Mouse (Mus musculus) midbrain, embryonic 13.5 days (tissue): Measurements from ENCODE around the gene Mcub. TPM values are rescaled to one million over a fixed set of nuclear protein-coding genes. Genes with fewer than 3 reads are reported as not detected.

ENCODE experiments used
- ATAC-seq: fragments of 200-750 bp; cut with Nextera tagmentation; 2 replicates; pipeline ENCODE4 v1.8.0; 2017; ENCODE audit warnings: mild to moderate bottlenecking, moderate TSS enrichment, moderate library complexity
- H3K27ac ChIP-seq: fragments of 300-500 bp; sonication (generic); 2 replicates; pipeline ENCODE4 v1.5.1; 2015; ENCODE audit warnings: inconsistent platforms, mild to moderate bottlenecking, moderate library complexity
- H3K27me3 ChIP-seq: fragments of 300-500 bp; sonication (generic); 2 replicates; pipeline ENCODE4 v1.6.1; 2015; ENCODE audit warnings: mild to moderate bottlenecking, inconsistent platforms
- H3K36me3 ChIP-seq: fragments of 300-500 bp; sonication (generic); 2 replicates; pipeline ENCODE4 v1.6.1; 2015; ENCODE audit warnings: mild to moderate bottlenecking, inconsistent platforms
- H3K4me1 ChIP-seq: fragments of 300-500 bp; sonication (generic); replicated peaks from 2 replicates; pipeline ENCODE4 v1.6.1; 2015; ENCODE audit warnings: inconsistent platforms
- H3K4me2 ChIP-seq: fragments of 300-500 bp; sonication (generic); replicated peaks from 2 replicates; pipeline ENCODE4 v1.6.1; 2015; ENCODE audit warnings: moderate library complexity, mild to moderate bottlenecking, inconsistent platforms
- H3K4me3 ChIP-seq: fragments of 300-500 bp; sonication (generic); replicated peaks from 2 replicates; pipeline ENCODE4 v1.5.1; 2015; ENCODE audit warnings: mild to moderate bottlenecking, inconsistent platforms
- H3K9ac ChIP-seq: fragments of 300-500 bp; sonication (generic); replicated peaks from 2 replicates; pipeline ENCODE4 v1.6.1; 2015; ENCODE audit warnings: mild to moderate bottlenecking, inconsistent platforms
- H3K9me3 ChIP-seq: fragments of 300-500 bp; sonication (generic); 2 replicates; pipeline ENCODE4 v1.6.1; 2016; ENCODE audit warnings: mild to moderate bottlenecking, inconsistent platforms
- WGBS: fragments of 180-500 bp; shearing (Covaris S2); methylation state at CpG from one replicate; pipeline ENCODE4 v1.1.7; 2015; 5-methylcytosine and 5-hydroxymethylcytosine counted together
- polyA plus RNA-seq: library from polyadenylated mRNA; unstranded; fragments of >200 nt; fragmentation: Nextera tagmentation; extraction: Ambion mirVana; gene quantifications from 2 replicates; pipeline ENCODE4 v1.2.1, GENCODE M21; 2015

Gene Mcub
- polyA plus RNA-seq, 1 experiment from 2014 or later = 3.9 TPM

GRCm38 (mm10) chr3:129885577-129885976, 84.4 kb downstream of the Mcub start:
- H3K9ac ChIP-seq = no peak overlapping the region
- 93% methylated on average over 9 of the region's 9 CpGs for WGBS
- H3K4me3 ChIP-seq = no peak overlapping the region
- H3K27ac ChIP-seq = no peak overlapping the region
- H3K36me3 ChIP-seq = peaks cover 4% of the 10 kb centered on the region; the same call in 1 of the 2 replicates
- H3K4me1 ChIP-seq = no peaks in the 10 kb centered on the region
- no peak for ATAC-seq
- no peak overlapping the region for H3K4me2 ChIP-seq
- no peaks in the 10 kb centered on the region for H3K27me3 ChIP-seq
- no peaks in the 10 kb centered on the region for H3K9me3 ChIP-seq

GRCm38 (mm10) chr3:129880925-129881593, 88.9 kb downstream of the Mcub start:
- H3K9ac ChIP-seq = no peak overlapping the region
- H3K4me1 ChIP-seq = peaks cover 10% of the 10 kb centered on the region
- no peaks in the 10 kb centered on the region for H3K9me3 ChIP-seq
- H3K27me3 ChIP-seq = 0 out of 2 replicates have a peak, but pooled peaks cover 2% of the 10 kb centered on the region
- no peak overlapping the region for H3K27ac ChIP-seq
- no peak overlapping the region for H3K4me2 ChIP-seq
- WGBS = 93% methylated on average over 8 of the region's 8 CpGs
- no peaks in the 10 kb centered on the region for H3K36me3 ChIP-seq
- no peak for ATAC-seq
- H3K4me3 ChIP-seq = no peak overlapping the region

- no peak for ATAC-seq
- peak overlapping the region; percentile 65 for H3K4me3 ChIP-seq
These were observed 90.1 kb downstream of the Mcub start for GRCm38 (mm10) chr3:129879913-129880312.

GRCm38 (mm10) chr3:129879131-129879757, 90.8 kb downstream of the Mcub start:
- Histone ChIP-seq H3K9ac (peak overlapping the region; percentile 77), H3K27ac (peak overlapping the region; percentile 88), H3K4me1 (peaks cover 10% of the 10 kb centered on the region), H3K4me2 (peak overlapping the region; percentile 85), H3K4me3 (peak overlapping the region; percentile 65), H3K9me3 (no peaks in the 10 kb centered on the region), H3K27me3 (0 out of 2 replicates have a peak, but pooled peaks cover 2% of the 10 kb centered on the region), H3K36me3 (no peaks in the 10 kb centered on the region)
- WGBS = under 1% methylated on average over 25 of the region's 25 CpGs
- ATAC-seq = peak; percentile 75

More at GRCm38 (mm10) chr3:129879913-129880312, 90.1 kb downstream of the Mcub start:
- Histone ChIP-seq H3K27ac (no peak overlapping the region), H3K4me2 (peak overlapping the region; percentile 85), H3K4me1 (peaks cover 10% of the 10 kb centered on the region), H3K9me3 (no peaks in the 10 kb centered on the region), H3K36me3 (no peaks in the 10 kb centered on the region), H3K9ac (no peak overlapping the region), H3K27me3 (0 out of 2 replicates have a peak, but pooled peaks cover 2% of the 10 kb centered on the region)
- 74% methylated on average over 2 of the region's 2 CpGs for WGBS

DNA sequence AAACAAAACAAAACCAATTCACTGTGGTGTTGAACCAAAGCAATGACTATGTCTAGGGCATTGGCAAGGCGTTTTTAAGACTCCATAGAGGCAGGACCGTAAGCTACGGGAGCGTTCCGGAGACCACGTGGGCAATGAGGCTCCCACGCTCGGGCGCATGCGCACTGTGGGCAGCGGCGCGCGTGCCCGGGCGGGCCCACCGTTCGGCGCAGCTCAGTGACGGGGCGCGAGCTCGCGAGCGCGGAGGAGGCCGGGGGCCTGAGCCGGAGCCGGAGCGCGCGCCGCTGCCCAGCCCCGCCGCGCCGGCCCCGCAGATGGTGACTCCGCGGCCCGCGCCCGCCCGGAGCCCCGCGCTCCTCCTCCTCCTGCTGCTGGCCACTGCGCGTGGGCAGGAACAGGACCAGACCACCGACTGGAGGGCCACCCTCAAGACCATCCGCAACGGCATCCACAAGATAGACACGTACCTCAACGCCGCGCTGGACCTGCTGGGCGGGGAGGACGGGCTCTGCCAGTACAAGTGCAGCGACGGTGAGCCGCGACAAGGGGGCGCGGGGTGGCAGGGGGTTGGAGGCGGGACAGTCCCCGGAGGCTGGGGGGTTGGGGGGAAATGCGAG, 91.5 kb downstream of the Mcub start, which contains the start of gene Pla2g12a:
Gene Pla2g12a (plus strand): TSS at position 202 of the 617 bp plus-strand sequence.
- 0 out of 2 replicates have a peak, but pooled peaks cover 2% of the 10 kb centered on the region for H3K27me3 ChIP-seq
- peak within 1 kb of the TSS; percentile 77 for H3K9ac ChIP-seq
- WGBS = under 1% methylated on average over 64 of the region's 66 CpGs
- ATAC-seq = peak; percentile 96
- peak within 1 kb of the TSS; percentile 85 for H3K4me2 ChIP-seq
- peak within 1 kb of the TSS; percentile 88 for H3K27ac ChIP-seq
- H3K4me1 ChIP-seq = peaks cover 10% of the 10 kb centered on the region
- H3K4me3 ChIP-seq = peak within 1 kb of the TSS; percentile 65
- no peaks in the 10 kb centered on the region for H3K9me3 ChIP-seq
- no peaks in the 10 kb centered on the region for H3K36me3 ChIP-seq

GRCm38 (mm10) chr3:129877327-129877726, 92.7 kb downstream of the Mcub start:
- no peak for ATAC-seq
- Histone ChIP-seq H3K9ac (no peak overlapping the region), H3K4me3 (no peak overlapping the region)

More at GRCm38 (mm10) chr3:129877327-129877726, 92.7 kb downstream of the Mcub start:
- H3K4me2 ChIP-seq = no peak overlapping the region
- no peak overlapping the region for H3K27ac ChIP-seq
- H3K36me3 ChIP-seq = no peaks in the 10 kb centered on the region
- 0 out of 2 replicates have a peak, but pooled peaks cover 2% of the 10 kb centered on the region for H3K27me3 ChIP-seq
- WGBS = 91% methylated on average over 10 of the region's 10 CpGs
- H3K9me3 ChIP-seq = no peaks in the 10 kb centered on the region
- peaks cover 10% of the 10 kb centered on the region for H3K4me1 ChIP-seq

Other genes starting within 250 kb of the Mcub start
- 1.9 TPM in 2 replicates for gene Egf, start 214.9 kb downstream of the Mcub start, polyA plus RNA-seq
- gene Lrit3, start 166.2 kb downstream of the Mcub start, polyA plus RNA-seq = not detected in 2 replicates
- 0.17 TPM in 1 of 2 replicates, not detected in the other for gene Rrh, start 147.6 kb downstream of the Mcub start, polyA plus RNA-seq
- 44.4 and 46.0 TPM in 2 replicates for gene Gar1, start 138.8 kb downstream of the Mcub start, polyA plus RNA-seq
- 0.50 and 0.52 TPM in 2 replicates for gene Cfi, start 134.3 kb downstream of the Mcub start, polyA plus RNA-seq
- 24.9 and 26.8 TPM in 2 replicates for gene Pla2g12a, start 91.6 kb downstream of the Mcub start, polyA plus RNA-seq
- gene Casp6, start 68.8 kb downstream of the Mcub start, polyA plus RNA-seq = 35.1 and 39.5 TPM in 2 replicates
- gene Sec24b, start 91.3 kb upstream of the Mcub start, polyA plus RNA-seq = 29.3 and 29.9 TPM in 2 replicates
- 9.4 and 11.2 TPM in 2 replicates for gene Col25a1, start 161.3 kb upstream of the Mcub start, polyA plus RNA-seq